Mouse (Mus musculus) hindbrain, embryonic 10.5 days (tissue): ENCODE measurements at regions not wholly inside any gene's neighbourhood (a gene's known extent, or its start where the extent isn't known, plus 50 kb on each side); places are given as distances from the start of the nearest gene placed in this dataset.

Experiments used
- DNase-seq: peaks from one replicate; pipeline ENCODE4 v3.0.0-alpha.2; 2017; ENCODE audit warnings: low spot score
- H3K27ac ChIP-seq: fragments of 300-500 bp; sonication (generic); 2 replicates; pipeline ENCODE4 v1.5.1; 2016; ENCODE audit warnings: mild to moderate bottlenecking, moderate library complexity
- H3K27me3 ChIP-seq: fragments of 300-500 bp; sonication (generic); 2 replicates; pipeline ENCODE4 v1.6.1; 2016; ENCODE audit warnings: mild to moderate bottlenecking; ENCODE audit not compliant: poor library complexity, insufficient read depth, severe bottlenecking
- H3K36me3 ChIP-seq: fragments of 300-500 bp; sonication (generic); 2 replicates; pipeline ENCODE4 v1.6.1; 2016; ENCODE audit warnings: mild to moderate bottlenecking, moderate library complexity
- H3K4me1 ChIP-seq: fragments of 300-500 bp; sonication (generic); replicated peaks from 2 replicates; pipeline ENCODE4 v1.6.1; 2016; ENCODE audit warnings: mild to moderate bottlenecking
- H3K4me3 ChIP-seq: fragments of 300-500 bp; sonication (generic); 2 replicates; pipeline ENCODE4 v1.5.1; 2016; ENCODE audit warnings: mild to moderate bottlenecking, moderate library complexity
- H3K9me3 ChIP-seq: fragments of 300-500 bp; sonication (generic); 2 replicates; pipeline ENCODE4 v1.6.1; 2016; ENCODE audit warnings: mild to moderate bottlenecking, moderate library complexity
- WGBS: fragments of 180-500 bp; shearing (Covaris S2); methylation state at CpG from one replicate; pipeline ENCODE4 v1.1.7; 2016; 5-methylcytosine and 5-hydroxymethylcytosine counted together

DNA sequence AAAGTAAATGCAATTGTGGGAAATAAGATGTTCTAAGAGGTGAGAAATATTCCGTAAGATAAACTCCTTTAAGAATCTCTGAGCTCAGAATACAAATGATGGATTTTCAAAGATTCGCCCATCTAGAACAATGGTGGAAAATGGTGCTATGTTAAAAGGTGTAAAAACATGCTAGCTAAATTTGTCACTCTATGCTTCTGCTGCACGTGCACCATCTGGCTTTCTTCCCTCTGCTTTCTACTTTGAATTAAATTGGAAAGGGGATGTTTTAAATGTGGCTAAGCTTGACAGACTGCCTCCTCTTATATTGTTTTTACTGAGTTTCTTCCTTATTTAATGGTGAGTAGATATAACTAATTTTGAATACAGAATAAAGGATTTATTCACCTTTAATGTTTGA lies 887.7 kb upstream of the Map3k7 start:
- 92% methylated on average over 3 of the region's 3 CpGs for WGBS
- no peaks in the 10 kb centered on the region for H3K9me3 ChIP-seq
- DNase-seq: no peak
- no peak overlapping the region for H3K4me3 ChIP-seq
- H3K4me1 ChIP-seq: no peaks in the 10 kb centered on the region
- no peak overlapping the region for H3K27ac ChIP-seq
- H3K36me3 ChIP-seq: no peaks in the 10 kb centered on the region
- H3K27me3 ChIP-seq: no peaks in the 10 kb centered on the region

DNA sequence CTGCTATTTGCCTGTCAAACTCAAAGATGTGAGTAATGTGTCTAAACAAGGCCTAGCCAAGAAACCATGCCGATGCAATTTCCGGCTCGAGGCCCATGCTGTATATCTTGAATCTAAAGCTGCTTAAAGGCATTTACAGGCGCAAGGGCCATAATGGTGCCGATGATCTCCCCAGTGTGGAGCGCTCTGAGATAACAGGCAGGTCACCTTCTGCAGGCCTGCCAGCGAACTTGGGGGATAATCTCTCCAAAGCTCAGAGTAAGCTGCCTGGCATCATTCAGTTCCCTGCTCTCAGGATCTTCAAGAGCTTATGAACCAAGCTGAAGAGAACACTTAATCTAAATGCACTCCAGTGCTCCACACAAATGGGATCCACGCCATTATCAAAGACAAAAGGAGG lies 842.3 kb upstream of the Map3k7 start:
- 86% methylated on average over 8 of the region's 8 CpGs for WGBS
- no peaks in the 10 kb centered on the region for H3K9me3 ChIP-seq
- H3K36me3 ChIP-seq: no peaks in the 10 kb centered on the region
- no peak for DNase-seq
- no peaks in the 10 kb centered on the region for H3K27me3 ChIP-seq
- H3K4me3 ChIP-seq: no peak overlapping the region
- H3K27ac ChIP-seq: no peak overlapping the region
- H3K4me1 ChIP-seq: no peaks in the 10 kb centered on the region

GRCm38 (mm10) chr4:31143166-31143565 lies 820.7 kb upstream of the Map3k7 start:
- 74% methylated on average over 1 of the region's 1 CpGs for WGBS
- no peaks in the 10 kb centered on the region for H3K4me1 ChIP-seq
- H3K27ac ChIP-seq: no peak overlapping the region
- no peak overlapping the region for H3K4me3 ChIP-seq
- H3K9me3 ChIP-seq: no peaks in the 10 kb centered on the region
- H3K36me3 ChIP-seq: no peaks in the 10 kb centered on the region
- no peaks in the 10 kb centered on the region for H3K27me3 ChIP-seq
- DNase-seq: no peak

DNA sequence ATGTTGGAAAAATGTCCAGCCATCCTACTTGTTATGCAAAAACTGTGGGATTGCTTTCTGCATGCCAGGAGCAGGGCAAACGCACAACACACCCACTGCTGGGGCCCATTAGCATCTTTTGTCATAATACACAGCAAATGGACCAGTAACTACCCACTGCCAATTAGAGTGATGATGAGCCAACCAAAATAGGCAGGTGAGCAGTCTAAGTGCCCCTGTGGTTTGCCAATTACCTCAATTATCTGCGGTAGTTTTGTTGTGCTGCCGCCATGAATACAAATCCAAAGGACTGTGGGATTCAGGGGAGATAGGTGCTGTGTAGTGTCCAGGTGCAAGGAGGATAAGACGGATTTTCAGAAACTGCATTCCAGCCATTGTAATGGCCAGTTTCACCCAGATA lies 796.5 kb upstream of the Map3k7 start:
- WGBS: 84% methylated on average over 4 of the region's 4 CpGs
- no peaks in the 10 kb centered on the region for H3K4me1 ChIP-seq
- H3K36me3 ChIP-seq: no peaks in the 10 kb centered on the region
- no peak overlapping the region for H3K4me3 ChIP-seq
- no peak for DNase-seq
- no peaks in the 10 kb centered on the region for H3K27me3 ChIP-seq
- no peaks in the 10 kb centered on the region for H3K9me3 ChIP-seq
- no peak overlapping the region for H3K27ac ChIP-seq

DNA sequence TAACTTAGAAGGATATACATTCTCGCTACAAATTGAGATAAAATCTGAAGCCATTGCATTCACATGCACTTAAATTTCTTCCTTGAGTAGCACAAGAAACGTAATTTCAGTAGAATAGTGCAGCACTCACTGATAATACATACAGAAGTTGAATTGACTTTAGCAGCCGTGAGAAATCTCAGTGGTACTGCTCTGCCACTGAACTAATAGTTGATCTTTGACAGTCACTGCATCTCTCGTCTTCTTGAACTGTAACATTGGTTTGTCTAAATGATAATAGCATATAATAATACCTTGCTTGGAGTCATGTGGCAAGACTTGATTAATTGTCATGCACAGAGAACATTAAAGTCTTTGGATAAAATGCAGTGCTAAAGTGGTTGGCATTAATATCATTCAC lies 795.5 kb upstream of the Map3k7 start:
- Histone ChIP-seq H3K36me3 (no peaks in the 10 kb centered on the region), H3K4me3 (no peak overlapping the region), H3K27me3 (no peaks in the 10 kb centered on the region), H3K4me1 (no peaks in the 10 kb centered on the region), H3K9me3 (no peaks in the 10 kb centered on the region), H3K27ac (no peak overlapping the region)
- no peak for DNase-seq
- WGBS: 85% methylated on average over 4 of the region's 4 CpGs

GRCm38 (mm10) chr4:31171190-31171589 lies 792.7 kb upstream of the Map3k7 start:
- Histone ChIP-seq H3K27me3 (no peaks in the 10 kb centered on the region), H3K9me3 (no peaks in the 10 kb centered on the region), H3K27ac (no peak overlapping the region), H3K4me1 (no peaks in the 10 kb centered on the region), H3K4me3 (no peak overlapping the region), H3K36me3 (no peaks in the 10 kb centered on the region)
- 82% methylated on average over 3 of the region's 3 CpGs for WGBS
- DNase-seq: no peak

DNA sequence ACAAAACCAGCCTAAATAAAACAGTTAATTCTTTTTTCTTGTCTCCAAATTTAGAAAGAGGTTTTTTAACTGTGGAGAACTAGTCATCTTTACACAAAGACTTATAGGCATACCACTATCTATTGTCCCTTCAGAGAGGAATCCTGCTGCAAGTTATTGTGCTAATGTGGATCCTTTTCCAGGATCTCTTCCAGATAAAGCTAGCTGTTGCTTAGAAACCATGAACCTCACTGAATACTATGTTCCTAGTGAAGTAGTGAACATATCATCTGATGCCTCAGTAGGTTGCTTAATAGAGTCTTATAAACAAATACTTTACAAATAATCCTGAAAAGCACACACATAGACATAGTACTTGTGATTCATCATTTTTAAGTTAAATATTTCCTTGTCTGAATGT lies 766.0 kb upstream of the Map3k7 start:
- no peaks in the 10 kb centered on the region for H3K4me1 ChIP-seq
- DNase-seq: no peak
- no peaks in the 10 kb centered on the region for H3K9me3 ChIP-seq
- no peaks in the 10 kb centered on the region for H3K36me3 ChIP-seq
- no peak overlapping the region for H3K4me3 ChIP-seq
- H3K27me3 ChIP-seq: no peaks in the 10 kb centered on the region
- no peak overlapping the region for H3K27ac ChIP-seq

- Histone ChIP-seq H3K4me1 (no peaks in the 10 kb centered on the region), H3K36me3 (no peaks in the 10 kb centered on the region), H3K27ac (no peak overlapping the region), H3K9me3 (no peaks in the 10 kb centered on the region), H3K27me3 (no peaks in the 10 kb centered on the region), H3K4me3 (no peak overlapping the region)
- 74% methylated on average over 3 of the region's 3 CpGs for WGBS
- DNase-seq: no peak
Observed at GRCm38 (mm10) chr4:31203286-31203685, 760.6 kb upstream of the Map3k7 start.

- no peak for DNase-seq
- Histone ChIP-seq H3K36me3 (no peaks in the 10 kb centered on the region), H3K9me3 (no peaks in the 10 kb centered on the region), H3K4me1 (no peaks in the 10 kb centered on the region), H3K27me3 (no peaks in the 10 kb centered on the region), H3K27ac (no peak overlapping the region), H3K4me3 (no peak overlapping the region)
- WGBS: 93% methylated on average over 14 of the region's 14 CpGs
Observed at GRCm38 (mm10) chr4:31205332-31205970, 758.4 kb upstream of the Map3k7 start.

DNA sequence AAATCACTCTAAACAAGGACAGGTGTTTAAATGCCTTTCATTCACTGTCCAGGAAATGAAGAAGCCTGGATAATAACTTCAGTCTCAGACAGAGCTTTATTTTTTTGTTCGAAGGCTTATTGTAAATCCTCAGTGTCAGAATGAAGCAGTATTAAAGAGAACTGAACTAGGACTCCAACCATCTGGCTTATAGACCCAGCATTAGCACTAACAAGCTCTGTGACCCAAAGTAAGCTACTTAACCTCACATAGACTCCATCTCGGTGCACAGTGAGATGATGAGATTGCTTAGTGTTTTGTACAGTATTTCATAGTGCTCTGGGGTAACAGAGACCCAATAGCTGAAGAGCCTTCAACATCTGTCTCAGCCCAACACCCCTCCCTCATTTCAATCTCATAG lies 738.2 kb upstream of the Map3k7 start:
- no peaks in the 10 kb centered on the region for H3K4me1 ChIP-seq
- no peaks in the 10 kb centered on the region for H3K27me3 ChIP-seq
- 88% methylated on average over 2 of the region's 2 CpGs for WGBS
- H3K4me3 ChIP-seq: no peak overlapping the region
- no peaks in the 10 kb centered on the region for H3K9me3 ChIP-seq
- H3K36me3 ChIP-seq: no peaks in the 10 kb centered on the region
- H3K27ac ChIP-seq: no peak overlapping the region
- DNase-seq: no peak

GRCm38 (mm10) chr4:31268825-31269495 lies 694.9 kb upstream of the Map3k7 start:
- Histone ChIP-seq H3K4me3 (no peak overlapping the region), H3K27me3 (no peaks in the 10 kb centered on the region), H3K4me1 (no peaks in the 10 kb centered on the region), H3K36me3 (no peaks in the 10 kb centered on the region), H3K9me3 (no peaks in the 10 kb centered on the region), H3K27ac (no peak overlapping the region)
- no peak for DNase-seq
- 83% methylated on average over 3 of the region's 3 CpGs for WGBS

GRCm38 (mm10) chr4:31274131-31274530 lies 689.8 kb upstream of the Map3k7 start:
- no peaks in the 10 kb centered on the region for H3K27me3 ChIP-seq
- no peak for DNase-seq
- H3K9me3 ChIP-seq: no peaks in the 10 kb centered on the region
- no peaks in the 10 kb centered on the region for H3K36me3 ChIP-seq
- WGBS: 85% methylated on average over 1 of the region's 1 CpGs
- H3K4me3 ChIP-seq: no peak overlapping the region
- no peak overlapping the region for H3K27ac ChIP-seq
- H3K4me1 ChIP-seq: no peaks in the 10 kb centered on the region

GRCm38 (mm10) chr4:31290301-31290975 lies 673.5 kb upstream of the Map3k7 start:
- Histone ChIP-seq H3K4me1 (0 out of 2 replicates have a peak, but pooled peaks cover 4% of the 10 kb centered on the region), H3K27me3 (no peaks in the 10 kb centered on the region), H3K4me3 (no peak overlapping the region), H3K36me3 (no peaks in the 10 kb centered on the region), H3K9me3 (no peaks in the 10 kb centered on the region), H3K27ac (no peak overlapping the region)
- WGBS: 54% methylated on average over 5 of the region's 5 CpGs
- DNase-seq: no peak
